Mouse (Mus musculus) common myeloid progenitor, adult 5-6 weeks (primary cell): ENCODE measurements at regions not wholly inside any gene's neighbourhood (a gene's known extent, or its start where the extent isn't known, plus 50 kb on each side); places are given as distances from the start of the nearest gene placed in this dataset.

ENCODE experiments used
- ATAC-seq: replicated peaks from 2 replicates; pipeline ENCODE4 v1.8.0; 2016; ENCODE audit warnings: low read depth, mild to moderate bottlenecking, moderate TSS enrichment, inconsistent platforms; ENCODE audit not compliant: poor library complexity, severe bottlenecking

DNA sequence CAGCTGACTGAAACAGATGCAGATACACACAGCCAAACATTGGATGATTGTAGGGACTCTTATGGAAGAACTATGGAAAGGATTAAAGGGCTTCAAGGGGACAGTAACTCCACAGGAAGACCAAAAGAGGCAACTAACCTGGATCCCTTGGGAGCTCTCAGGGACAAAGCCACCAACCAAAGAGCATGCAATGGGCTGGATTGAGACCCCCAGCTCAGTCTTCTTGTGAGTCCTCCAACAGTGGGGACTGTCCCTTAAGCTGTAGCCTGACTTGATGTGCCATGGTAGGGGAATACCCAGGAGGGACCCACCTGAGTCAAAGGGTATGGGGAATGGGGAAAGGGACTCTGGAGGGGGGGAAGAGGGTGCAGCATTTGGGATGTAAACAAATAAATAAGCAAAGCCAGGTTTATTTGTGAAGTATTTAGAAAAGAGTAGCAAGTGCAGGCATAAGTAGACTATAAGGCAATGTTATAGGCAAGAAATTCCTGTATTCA lies 313.8 kb downstream of the Otol1 start:
- ATAC-seq, result no peak

DNA sequence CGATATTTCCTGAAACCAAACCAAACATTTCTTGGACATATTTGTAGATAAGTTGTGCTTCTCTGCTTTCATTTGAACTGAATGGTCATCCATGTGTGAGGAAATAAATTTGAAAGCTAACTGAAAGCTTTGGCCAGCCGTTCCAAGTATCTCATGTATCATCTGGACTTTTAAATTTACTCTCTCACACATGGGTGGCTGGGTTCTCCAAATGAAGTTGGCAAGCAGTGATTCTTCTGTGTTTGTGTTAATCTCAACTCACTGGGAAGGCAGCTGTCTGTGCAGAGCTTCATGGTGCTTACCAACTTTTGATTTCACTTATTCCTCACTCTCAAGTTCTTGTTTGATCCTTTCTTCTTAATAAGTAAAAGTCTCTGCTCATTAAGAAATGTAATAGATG lies 317.3 kb downstream of the Otol1 start:
- ATAC-seq, result no peak
